Mouse (Mus musculus): ENCODE measurements around the gene Itga7.

- no peak for TF ChIP-seq CTCF (IDR thresholded peaks at IDR 0.05; ENCODE audit: low read depth)
- no peak for TF ChIP-seq EP300 (IDR thresholded peaks at IDR 0.05; ENCODE audit: low read depth)
These were observed 24.0 kb upstream of the Itga7 start for GRCm38 (mm10) chr10:128909567-128910028.
